Comparison of ENCODE assay signal across 8 mouse cellular contexts in the genomic region with DNA sequence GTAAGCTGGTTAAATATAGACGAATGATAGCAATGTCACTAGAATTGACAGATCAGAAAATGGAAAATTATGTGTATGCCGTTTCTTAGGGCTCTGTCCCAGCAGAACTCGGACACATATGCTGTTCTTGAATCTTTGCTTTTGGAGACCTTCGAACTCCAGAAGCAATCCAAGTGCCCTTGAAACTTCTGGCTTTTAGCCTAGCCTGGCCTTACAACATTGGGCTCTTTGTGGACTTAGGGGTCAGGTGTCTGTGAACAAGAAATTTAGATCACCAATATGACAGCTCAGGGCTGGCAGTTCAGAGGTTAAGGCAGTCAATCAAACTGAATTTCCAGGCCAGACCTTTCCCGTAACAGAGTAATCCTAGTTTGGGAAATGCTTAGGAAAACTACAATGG. TPM values are rescaled to one million over a fixed set of nuclear protein-coding genes. Genes with fewer than 3 reads are reported as not detected.
DNase-seq lines count a peak whose midpoint lies in the region; ATAC-seq and TF ChIP-seq lines count a peak whose summit lies in the region.

No protein-coding gene starts in this region.

- WGBS in heart, embryonic 11.5 days (ENCODE audit: insufficient replicate concordance) = 67% methylated on average over 5 of the region's 5 CpGs
- WGBS in hindbrain, postnatal 0 days = 54% methylated on average over 5 of the region's 5 CpGs
- WGBS in midbrain, embryonic 10.5 days = 73% methylated on average over 5 of the region's 5 CpGs

- H3K4me1 ChIP-seq in heart, embryonic 11.5 days (ENCODE audit: control insufficient read depth, insufficient read depth, low read length) = peaks cover 9% of the 10 kb centered on the region; the same call in 1 of the 2 replicates
- H3K4me1 ChIP-seq in hindbrain, postnatal 0 days (ENCODE audit: insufficient read depth, low read length) = peaks cover 19% of the 10 kb centered on the region; the same call in 1 of the 2 replicates
- peaks cover 42% of the 10 kb centered on the region for H3K4me1 ChIP-seq in midbrain, embryonic 10.5 days

- no peaks in the 10 kb centered on the region for H3K36me3 ChIP-seq in heart, embryonic 11.5 days (ENCODE audit: control insufficient read depth, insufficient read depth, low read length)
- H3K36me3 ChIP-seq in hindbrain, postnatal 0 days (ENCODE audit: insufficient read depth, low read length) = no peaks in the 10 kb centered on the region
- no peaks in the 10 kb centered on the region for H3K36me3 ChIP-seq in midbrain, embryonic 10.5 days

- no peaks in the 10 kb centered on the region for H3K27me3 ChIP-seq in heart, embryonic 11.5 days (ENCODE audit: control insufficient read depth, insufficient read depth, low read length)
- H3K27me3 ChIP-seq in hindbrain, postnatal 0 days (ENCODE audit: insufficient read depth, low read length) = no peaks in the 10 kb centered on the region
- no peaks in the 10 kb centered on the region for H3K27me3 ChIP-seq in midbrain, embryonic 10.5 days (ENCODE audit: low read depth, poor library complexity, severe bottlenecking)

- no peak for ATAC-seq in heart, embryonic 11.5 days (replicated peaks; ENCODE audit: insufficient number of reproducible peaks, low FRiP score, low TSS enrichment)
- no peak for ATAC-seq in hindbrain, postnatal 0 days
- ATAC-seq in frontal cortex, adult (ENCODE audit: low TSS enrichment) = no peak

- peak overlapping the region; percentile 96 for H3K4me3 ChIP-seq in heart, embryonic 11.5 days (ENCODE audit: low read depth, low read length)
- H3K4me3 ChIP-seq in hindbrain, postnatal 0 days (ENCODE audit: low read length) = peak overlapping the region; percentile 88
- peak overlapping the region; percentile 87 for H3K4me3 ChIP-seq in midbrain, embryonic 10.5 days

- H3K27ac ChIP-seq in heart, embryonic 11.5 days (ENCODE audit: low read depth, low read length) = no peak overlapping the region
- no peak overlapping the region for H3K27ac ChIP-seq in hindbrain, postnatal 0 days
- H3K27ac ChIP-seq in midbrain, embryonic 10.5 days (replicated peaks) = no peak overlapping the region

- H3K9me3 ChIP-seq in heart, embryonic 11.5 days (replicated peaks; ENCODE audit: control insufficient read depth, low read length) = no peaks in the 10 kb centered on the region
- no peaks in the 10 kb centered on the region for H3K9me3 ChIP-seq in hindbrain, postnatal 0 days (ENCODE audit: low read length)
- no peaks in the 10 kb centered on the region for H3K9me3 ChIP-seq in midbrain, embryonic 10.5 days (replicated peaks)

- intact Hi-C loops in heart, postnatal 25 days (cut with DNase I) = loop anchor here (10.0 kb wide), 1 partner anchor 234 kb away; a partner anchor contains a TSS

- no peak for DNase-seq in heart, postnatal 25 days (ENCODE audit: low spot score)
- DNase-seq in adrenal gland, postnatal 10 days = peak; percentile 54
- no peak for DNase-seq in hindbrain, postnatal 0 days (ENCODE audit: low spot score)
- no peak for DNase-seq in midbrain, embryonic 10.5 days (ENCODE audit: low spot score)
- DNase-seq in left cerebral cortex, adult 11 months (ENCODE audit: low spot score) = no peak
- no peak for DNase-seq in cerebellum, postnatal 25 days

- no peak for TF ChIP-seq CTCF in hindbrain, postnatal 0 days (IDR thresholded peaks at IDR 0.05; ENCODE audit: low read depth)

- 0 out of 2 replicates have a peak overlapping the region, but pooled peaks have one; percentile 92 for H3K9ac ChIP-seq in heart, embryonic 11.5 days (ENCODE audit: low read depth, low read length)
- H3K9ac ChIP-seq in hindbrain, postnatal 0 days (replicated peaks; ENCODE audit: low read length) = peak overlapping the region; percentile 73; the same call in 1 of the 2 replicates

- H3K4me2 ChIP-seq in heart, embryonic 11.5 days = peak overlapping the region; percentile 94
- H3K4me2 ChIP-seq in hindbrain, postnatal 0 days (ENCODE audit: low read depth, low read length) = peak overlapping the region; percentile 93

RNA-seq across cellular contexts. Expression of a gene that starts 1.1 kb away (rescaled TPM):
- 1.4 and 1.7 TPM in 2 replicates for polyA plus RNA-seq in heart, embryonic 11.5 days (2014; fragmentation: Nextera tagmentation; extraction: Ambion mirVana)
- 1 to 10 TPM; 4.2 to 5.3 TPM for total RNA-seq in heart, postnatal 25 days (2021)
- total RNA-seq in adrenal gland, postnatal 10 days (2021) = 10 to 100 TPM in 1 of 2 experiments, 1 to 10 TPM in 1; 7.7 to 12.1 TPM
- 8.5 and 11.1 TPM in 2 replicates for total RNA-seq in hindbrain, postnatal 0 days (2014; rRNA removed)
- polyA plus RNA-seq in hindbrain, postnatal 0 days (2015; fragmentation: Nextera tagmentation; extraction: Ambion mirVana) = 4.8 and 5.6 TPM in 2 replicates
- polyA plus RNA-seq in midbrain, embryonic 10.5 days (2016; fragmentation: Nextera tagmentation; extraction: Ambion mirVana) = 2.3 and 2.4 TPM in 2 replicates
